Mouse (Mus musculus) midbrain, postnatal 0 days (tissue): ENCODE measurements at regions not wholly inside any gene's neighbourhood (a gene's known extent, or its start where the extent isn't known, plus 50 kb on each side); places are given as distances from the start of the nearest gene placed in this dataset.
A peak's percentile ranks its signal among the peaks of the same experiment; 100 is the strongest.

Experiments used
- ATAC-seq: fragments of 200-750 bp; cut with Nextera tagmentation; 2 replicates; pipeline ENCODE4 v1.8.0; 2017; ENCODE audit warnings: moderate number of reproducible peaks, mild to moderate bottlenecking, moderate TSS enrichment, moderate library complexity; ENCODE audit not compliant: low FRiP score
- DNase-seq: peaks from one replicate; pipeline ENCODE4 v3.0.0-alpha.2; 2015; ENCODE audit warnings: low spot score
- H3K27ac ChIP-seq: fragments of 300-500 bp; sonication (generic); 2 replicates; pipeline ENCODE4 v1.5.1; 2014; ENCODE audit warnings: low read depth, mild to moderate bottlenecking, low read length, mixed read lengths
- H3K27me3 ChIP-seq: fragments of 300-500 bp; sonication (generic); 2 replicates; pipeline ENCODE4 v1.6.1; 2014; ENCODE audit warnings: low read length, control low read depth, mixed read lengths; ENCODE audit not compliant: insufficient read depth
- H3K36me3 ChIP-seq: fragments of 300-500 bp; sonication (generic); 2 replicates; pipeline ENCODE4 v1.6.1; 2014; ENCODE audit warnings: low read length, control low read depth, mixed read lengths; ENCODE audit not compliant: insufficient read depth
- H3K4me1 ChIP-seq: fragments of 300-500 bp; sonication (generic); 2 replicates; pipeline ENCODE4 v1.6.1; 2014; ENCODE audit warnings: mild to moderate bottlenecking, control low read depth, antibody characterized with exemption, low read length, mixed read lengths; ENCODE audit not compliant: insufficient read depth
- H3K4me2 ChIP-seq: fragments of 300-500 bp; sonication (generic); 2 replicates; pipeline ENCODE4 v1.6.1; 2014; ENCODE audit warnings: low read depth, mild to moderate bottlenecking, low read length, mixed read lengths; ENCODE audit not compliant: poor library complexity, severe bottlenecking
- H3K4me3 ChIP-seq: fragments of 300-500 bp; sonication (generic); 2 replicates; pipeline ENCODE4 v1.5.1; 2014; ENCODE audit warnings: low read depth, mild to moderate bottlenecking, low read length, moderate library complexity
- H3K9ac ChIP-seq: fragments of 300-500 bp; sonication (generic); replicated peaks from 2 replicates; pipeline ENCODE4 v1.6.1; 2014; ENCODE audit warnings: mild to moderate bottlenecking, low read length, moderate library complexity, mixed read lengths; ENCODE audit not compliant: poor library complexity, severe bottlenecking
- H3K9me3 ChIP-seq: fragments of 300-500 bp; sonication (generic); 2 replicates; pipeline ENCODE4 v1.6.1; 2016; ENCODE audit warnings: low read length, control low read depth
- CTCF ChIP-seq: IDR thresholded peaks from 2 replicates; pipeline ENCODE4 v1.5.1; 2016; ENCODE audit warnings: antibody characterized with exemption, mild to moderate bottlenecking
- WGBS: fragments of 180-500 bp; shearing (Covaris S2); extraction: QIAGEN DNeasy Blood & Tissue Kit; methylation state at CpG from one replicate; pipeline ENCODE4 v1.1.7; 2014; 5-methylcytosine and 5-hydroxymethylcytosine counted together

DNA sequence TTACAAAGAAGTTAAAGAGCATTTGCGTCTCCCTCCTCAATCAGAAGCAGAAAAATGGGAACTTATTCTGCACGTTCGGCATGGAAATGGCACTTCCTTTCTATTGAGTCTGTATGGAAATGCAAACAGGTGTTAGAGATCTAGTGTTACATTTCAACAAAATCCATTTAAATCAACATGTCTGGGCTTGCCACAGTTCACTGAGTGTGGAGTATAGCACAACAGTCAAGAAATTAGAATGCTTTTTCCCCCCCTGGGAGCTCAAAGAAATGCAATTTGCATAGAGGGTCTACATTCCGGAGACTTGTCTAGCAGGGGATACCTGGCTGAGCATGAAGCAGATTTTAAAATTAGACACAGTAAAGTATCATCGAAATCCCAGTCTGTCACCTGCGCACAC is 308.5 kb upstream of the Smarca2 start:
- 83% methylated on average over 6 of the region's 6 CpGs for WGBS
- no peaks in the 10 kb centered on the region for H3K9me3 ChIP-seq
- TF ChIP-seq CTCF, result no peak
- H3K4me3 ChIP-seq, result no peak overlapping the region
- H3K4me1 ChIP-seq, result no peaks in the 10 kb centered on the region
- DNase-seq (no peak), ATAC-seq (no peak)
- no peak overlapping the region for H3K4me2 ChIP-seq
- H3K9ac ChIP-seq, result no peak overlapping the region
- H3K27ac ChIP-seq, result no peak overlapping the region
- no peaks in the 10 kb centered on the region for H3K27me3 ChIP-seq
- no peaks in the 10 kb centered on the region for H3K36me3 ChIP-seq

DNA sequence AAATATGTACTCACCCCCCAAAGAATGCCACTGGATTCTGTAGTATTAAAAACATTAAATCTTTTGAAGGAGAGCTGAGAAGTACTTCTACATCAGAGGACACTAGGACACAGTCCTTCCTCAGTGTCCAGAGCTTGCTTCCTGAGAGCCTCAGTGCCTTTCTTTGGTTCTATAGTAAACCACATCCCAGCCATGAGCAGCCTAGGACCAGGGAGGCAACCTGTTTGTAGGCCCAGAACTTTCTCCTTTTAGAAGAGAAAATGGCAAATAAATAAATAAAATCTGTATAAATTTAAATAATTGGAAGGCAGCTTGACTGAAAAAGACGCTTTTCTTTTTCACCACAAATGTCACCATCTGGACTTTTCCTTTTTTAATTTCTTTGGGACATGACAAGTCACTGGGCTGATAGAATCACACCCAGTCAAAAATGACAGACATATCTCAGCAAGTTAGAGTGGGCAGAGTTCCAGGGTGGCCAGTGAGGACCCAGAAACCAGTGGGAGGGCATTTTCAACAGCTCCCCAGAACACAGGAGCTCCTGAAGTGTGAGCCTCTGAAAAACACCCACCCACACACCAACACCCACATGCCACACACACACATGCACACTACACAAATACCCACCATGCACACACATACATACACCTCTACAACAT is 296.2 kb upstream of the Smarca2 start:
- 83% methylated on average over 1 of the region's 1 CpGs for WGBS
- Histone ChIP-seq H3K4me3 (no peak overlapping the region), H3K9me3 (no peaks in the 10 kb centered on the region), H3K9ac (no peak overlapping the region), H3K27me3 (no peaks in the 10 kb centered on the region), H3K4me1 (no peaks in the 10 kb centered on the region), H3K4me2 (no peak overlapping the region), H3K27ac (no peak overlapping the region), H3K36me3 (no peaks in the 10 kb centered on the region)
- DNase-seq (no peak), ATAC-seq (no peak)
- TF ChIP-seq CTCF, result no peak

DNA sequence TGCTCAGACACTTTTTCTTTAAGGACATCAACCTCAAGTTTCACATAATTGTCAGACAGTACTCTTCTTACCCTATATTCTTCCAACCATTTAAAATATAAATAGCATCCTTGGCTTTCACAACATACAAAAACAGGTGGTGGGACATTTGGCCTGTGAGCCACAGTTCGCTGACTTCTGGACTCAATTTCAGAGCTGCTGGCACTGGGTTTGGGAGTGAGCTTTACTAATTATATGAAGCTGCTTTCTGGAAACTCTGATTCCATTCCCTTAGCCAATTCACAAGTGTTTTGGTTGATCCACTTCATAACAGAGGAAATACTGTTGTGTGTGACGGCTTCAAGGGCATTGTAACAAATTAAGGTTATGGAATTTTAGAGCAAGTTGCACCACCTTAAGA is 285.9 kb upstream of the Smarca2 start:
- Histone ChIP-seq H3K9ac (no peak overlapping the region), H3K9me3 (no peaks in the 10 kb centered on the region), H3K27ac (no peak overlapping the region), H3K27me3 (no peaks in the 10 kb centered on the region), H3K4me1 (no peaks in the 10 kb centered on the region), H3K4me2 (no peak overlapping the region), H3K4me3 (no peak overlapping the region), H3K36me3 (no peaks in the 10 kb centered on the region)
- ATAC-seq (no peak), DNase-seq (no peak)
- TF ChIP-seq CTCF, result no peak
- 91% methylated on average over 2 of the region's 2 CpGs for WGBS

DNA sequence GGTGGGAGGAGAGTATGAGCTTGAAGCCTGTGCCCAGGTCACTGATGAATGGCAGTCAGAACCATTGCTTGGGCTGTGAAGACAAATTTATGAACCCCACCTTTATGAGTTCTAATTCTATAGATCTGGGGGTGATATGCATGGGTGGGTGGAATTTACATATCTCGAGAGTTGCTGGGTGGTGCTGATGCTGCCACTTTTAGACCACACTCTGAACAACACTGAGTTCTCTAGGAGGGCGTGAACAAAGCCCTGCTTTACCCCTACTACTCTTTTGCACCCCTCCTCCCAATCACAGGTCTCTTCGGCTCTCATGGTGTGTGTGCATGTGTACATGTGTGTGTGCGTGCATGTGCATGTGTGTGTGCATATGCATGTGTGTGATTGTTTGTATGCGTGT is 281.2 kb upstream of the Smarca2 start:
- Histone ChIP-seq H3K4me3 (no peak overlapping the region), H3K9ac (no peak overlapping the region), H3K4me1 (no peaks in the 10 kb centered on the region), H3K36me3 (no peaks in the 10 kb centered on the region), H3K27ac (no peak overlapping the region), H3K9me3 (no peaks in the 10 kb centered on the region), H3K4me2 (no peak overlapping the region), H3K27me3 (no peaks in the 10 kb centered on the region)
- no peak for ATAC-seq
- TF ChIP-seq CTCF, result no peak
- WGBS, result 86% methylated on average over 5 of the region's 5 CpGs
- no peak for DNase-seq

- Histone ChIP-seq H3K4me1 (no peaks in the 10 kb centered on the region), H3K27ac (no peak overlapping the region), H3K27me3 (no peaks in the 10 kb centered on the region), H3K36me3 (no peaks in the 10 kb centered on the region), H3K4me2 (no peak overlapping the region), H3K9ac (no peak overlapping the region), H3K9me3 (no peaks in the 10 kb centered on the region), H3K4me3 (no peak overlapping the region)
- DNase-seq (peak; percentile 36), ATAC-seq (no peak)
- TF ChIP-seq CTCF, result no peak
- WGBS, result 79% methylated on average over 4 of the region's 4 CpGs
These were observed 265.7 kb upstream of the Smarca2 start for GRCm38 (mm10) chr19:26339120-26339519.

- no peak for TF ChIP-seq CTCF
- peak; percentile 49 for DNase-seq
- Histone ChIP-seq H3K27me3 (no peaks in the 10 kb centered on the region), H3K36me3 (no peaks in the 10 kb centered on the region), H3K9ac (no peak overlapping the region), H3K9me3 (no peaks in the 10 kb centered on the region), H3K4me2 (no peak overlapping the region), H3K4me1 (no peaks in the 10 kb centered on the region), H3K27ac (no peak overlapping the region), H3K4me3 (no peak overlapping the region)
- 22% methylated on average over 3 of the region's 3 CpGs for WGBS
- ATAC-seq, result no peak
These were observed 264.7 kb upstream of the Smarca2 start for GRCm38 (mm10) chr19:26340155-26340554.
